Mouse (Mus musculus): ENCODE data around the gene 1810043G02Rik. TPM values are rescaled to one million over a fixed set of nuclear protein-coding genes. Genes with fewer than 3 reads are reported as not detected.
A peak's percentile ranks its signal among the peaks of the same experiment; 100 is the strongest.

Gene 1810043G02Rik
- polyA plus RNA-seq, 1 experiment from 2014 or later = 38.5 TPM

DNA sequence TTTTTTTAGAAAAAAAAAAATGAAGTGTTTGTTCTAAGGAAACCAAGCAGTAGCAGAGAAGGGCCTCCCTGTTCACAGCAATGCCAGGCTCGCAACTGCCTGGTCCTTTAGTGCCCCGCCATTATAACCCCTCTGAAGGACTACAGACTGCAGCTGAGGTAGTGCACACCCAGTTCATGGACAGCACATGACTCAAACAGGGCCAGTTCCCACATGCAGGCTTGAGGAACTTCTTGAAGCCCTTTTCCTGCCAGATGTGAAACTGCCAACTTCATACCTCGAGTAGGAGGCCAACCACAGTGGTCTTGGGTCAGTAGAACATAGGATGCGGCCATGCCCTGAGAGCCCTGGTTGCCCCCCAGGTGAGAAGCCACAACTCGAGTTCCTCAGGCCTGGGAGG is 4.0 kb upstream of the 1810043G02Rik start:
- POLR2A ChIA-PET = no interaction called here
- CTCF ChIA-PET = no interaction called here
- ATAC-seq (no peak), DNase-seq (ENCODE audit: low read depth, low spot score) (no peak)
- H3K27me3 ChIP-seq = no peaks in the 10 kb centered on the region
- in situ Hi-C loops (cut with MboI; ENCODE audit: low pct_unique_long_range_greater_than_20kb) = loop anchor here (10.0 kb wide), 1 partner anchor 340 kb away; no protein-coding TSS in a partner anchor
- no peak for TF ChIP-seq CTCF (IDR thresholded peaks at IDR 0.05)

DNA sequence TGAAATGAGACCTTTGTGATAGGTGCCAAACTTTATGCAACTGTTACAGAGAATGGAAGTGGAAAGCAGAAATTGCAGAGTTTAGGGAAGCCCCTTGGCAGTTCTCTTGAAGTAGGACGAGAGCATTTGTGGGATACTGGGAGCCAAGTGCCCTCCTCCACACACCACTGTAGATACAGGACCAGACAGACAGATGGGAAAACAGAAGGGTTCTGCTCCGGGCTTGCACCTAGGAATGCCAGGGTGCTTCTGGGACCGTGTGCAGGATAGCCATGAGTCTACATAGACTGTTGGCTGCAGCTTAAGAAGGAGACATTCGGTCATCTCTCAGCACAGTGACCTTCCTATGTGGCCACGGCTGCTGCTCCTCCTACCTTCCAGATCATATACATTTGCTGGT is 3.5 kb upstream of the 1810043G02Rik start:
- ChIA-PET CTCF (no interaction called here), POLR2A (no interaction called here)
- DNase-seq (ENCODE audit: low read depth, low spot score) (no peak), ATAC-seq (no peak)
- no peaks in the 10 kb centered on the region for H3K27me3 ChIP-seq
- no peak for TF ChIP-seq CTCF (IDR thresholded peaks at IDR 0.05)
- in situ Hi-C loops (cut with MboI; ENCODE audit: low pct_unique_long_range_greater_than_20kb) = loop anchor here (10.0 kb wide), 1 partner anchor 340 kb away; no protein-coding TSS in a partner anchor

DNA sequence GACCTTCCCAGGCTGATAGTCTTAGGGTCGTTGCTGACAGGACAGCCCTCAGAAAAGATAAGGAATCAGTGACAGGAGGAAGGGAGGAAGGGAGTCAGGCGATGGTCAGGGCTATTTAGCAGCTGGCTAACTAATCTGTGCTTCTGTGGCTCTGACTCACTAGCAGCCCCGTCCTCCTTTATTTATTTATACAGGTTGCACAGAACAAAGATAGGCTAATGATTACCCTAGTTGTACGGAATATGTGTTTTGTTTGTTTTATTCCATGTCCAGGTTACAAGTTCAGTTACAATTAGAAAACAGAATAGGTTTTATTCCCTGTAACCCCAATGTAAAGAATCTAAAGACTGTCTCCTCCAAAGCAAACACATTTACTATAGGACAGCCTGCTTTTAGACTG is 2.7 kb upstream of the 1810043G02Rik start:
- TF ChIP-seq CTCF (IDR thresholded peaks at IDR 0.05) = no peak
- no peak for DNase-seq (ENCODE audit: low read depth, low spot score)
- ChIA-PET POLR2A (no interaction called here), CTCF (no interaction called here)
- in situ Hi-C loops (cut with MboI; ENCODE audit: low pct_unique_long_range_greater_than_20kb) = loop anchor here (10.0 kb wide), 1 partner anchor 341 kb away; no protein-coding TSS in a partner anchor
- ATAC-seq = no peak
- H3K27me3 ChIP-seq = no peaks in the 10 kb centered on the region

GRCm38 (mm10) chr10:77976458-77977150 is 1.7 kb upstream of the 1810043G02Rik start:
- H3K27me3 ChIP-seq = no peaks in the 10 kb centered on the region
- in situ Hi-C loops (cut with MboI; ENCODE audit: low pct_unique_long_range_greater_than_20kb) = loop anchor here (10.0 kb wide), 1 partner anchor 342 kb away; no protein-coding TSS in a partner anchor
- POLR2A ChIA-PET = no interaction called here
- DNase-seq (ENCODE audit: low read depth, low spot score) (peak; percentile 42), ATAC-seq (no peak)
- no peak for TF ChIP-seq CTCF (IDR thresholded peaks at IDR 0.05)
- CTCF ChIA-PET = no interaction called here

DNA sequence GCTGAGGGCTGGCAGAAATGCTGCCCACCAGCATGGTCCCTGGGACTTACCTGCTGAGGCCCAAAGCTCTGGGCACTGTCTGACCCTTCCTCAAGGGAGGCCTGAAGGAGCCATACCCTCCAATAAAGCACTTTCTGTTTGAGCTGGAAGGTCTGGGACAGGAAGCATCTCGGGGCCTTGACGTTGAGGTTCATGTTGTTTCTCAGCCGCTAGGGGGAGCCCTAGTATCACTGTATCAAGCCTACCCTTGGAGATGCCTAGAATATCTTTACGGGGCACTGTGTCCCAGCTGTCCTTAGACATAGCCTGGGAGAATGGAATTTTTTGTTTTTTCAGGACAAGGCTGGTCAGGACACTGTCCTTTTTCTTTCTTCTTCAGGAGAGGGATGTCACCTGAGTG is 6.3 kb downstream of the 1810043G02Rik start:
- in situ Hi-C loops (cut with MboI; ENCODE audit: low pct_unique_long_range_greater_than_20kb) = loop anchor here (5.0 kb wide), 1 partner anchor 62 kb away; no protein-coding TSS in a partner anchor
- POLR2A ChIA-PET = interaction anchor here (0.7 to 1.5 kb wide), 2 partner anchors 25 to 32 kb away, joined by 3 to 4 read pairs; partner anchors contain the start of gene Pfkl

GRCm38 (mm10) chr10:77985775-77986174 is 7.5 kb downstream of the 1810043G02Rik start:
- in situ Hi-C loops (cut with MboI; ENCODE audit: low pct_unique_long_range_greater_than_20kb) = no loop called here
- TF ChIP-seq CTCF (IDR thresholded peaks at IDR 0.05) = no peak
- ChIA-PET CTCF (interaction anchor here (1.8 to 2.3 kb wide), 3 partner anchors 14 to 41 kb away, joined by 8 to 17 read pairs (median 9); no protein-coding TSS in a partner anchor), POLR2A (interaction anchor here (0.6 kb wide), 1 partner anchor 418 kb away, joined by 3 read pairs; no protein-coding TSS in a partner anchor)
- DNase-seq (ENCODE audit: low read depth, low spot score) (no peak), ATAC-seq (no peak)
- H3K27me3 ChIP-seq = no peaks in the 10 kb centered on the region

More for the DNA sequence above, 6.3 kb downstream of the 1810043G02Rik start:
- CTCF ChIA-PET = interaction anchor here (0.8 to 2.3 kb wide), 9 partner anchors 8 to 163 kb away, joined by 3 to 17 read pairs (median 5); no protein-coding TSS in a partner anchor
- TF ChIP-seq CTCF (IDR thresholded peaks at IDR 0.05) = no peak
- ATAC-seq (peak; percentile 61), DNase-seq (ENCODE audit: low read depth, low spot score) (peak; percentile 28)
- no peaks in the 10 kb centered on the region for H3K27me3 ChIP-seq

- CTCF ChIA-PET = interaction anchor here (2.1 kb wide), 1 partner anchor 11 kb away, joined by 5 read pairs; no protein-coding TSS in a partner anchor
- DNase-seq (ENCODE audit: low read depth, low spot score) (no peak), ATAC-seq (no peak)
- in situ Hi-C loops (cut with MboI; ENCODE audit: low pct_unique_long_range_greater_than_20kb) = no loop called here
- no peak for TF ChIP-seq CTCF (IDR thresholded peaks at IDR 0.05)
- no peaks in the 10 kb centered on the region for H3K27me3 ChIP-seq
- POLR2A ChIA-PET = no interaction called here
Observed at GRCm38 (mm10) chr10:77995639-77996038, 17.3 kb downstream of the 1810043G02Rik start.

DNA sequence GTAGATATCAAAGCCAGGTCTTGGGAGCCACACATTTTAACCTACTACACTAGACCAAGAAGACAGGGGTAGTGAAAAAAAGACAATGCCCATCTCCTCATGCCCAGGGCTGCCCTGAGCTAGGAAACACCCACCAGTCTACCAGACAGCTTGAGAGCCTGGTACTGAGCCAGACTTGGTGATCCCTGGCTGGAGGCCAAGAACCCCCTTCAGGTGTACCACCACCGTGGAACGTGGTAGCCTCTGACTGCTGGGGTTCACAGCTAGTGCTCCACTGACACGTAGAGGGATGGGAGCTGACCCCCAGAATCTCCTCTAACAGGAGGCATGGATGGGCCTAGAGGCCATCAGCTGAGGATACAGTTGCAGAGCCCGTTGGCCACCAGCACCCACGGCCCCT is 21.9 kb downstream of the 1810043G02Rik start:
- ChIA-PET CTCF (interaction anchor here (4.0 kb wide), 1 partner anchor 15 kb away, joined by 17 read pairs; no protein-coding TSS in a partner anchor), POLR2A (interaction anchor here (1.2 kb wide), 1 partner anchor 9 kb away, joined by 3 read pairs; the partner anchor contains the start of gene Pfkl)
- DNase-seq (ENCODE audit: low read depth, low spot score) = no peak
- no peaks in the 10 kb centered on the region for H3K27me3 ChIP-seq
- ATAC-seq = no peak
- no peak for TF ChIP-seq CTCF (IDR thresholded peaks at IDR 0.05)
- in situ Hi-C loops (cut with MboI; ENCODE audit: low pct_unique_long_range_greater_than_20kb) = no loop called here

- H3K27me3 ChIP-seq = no peaks in the 10 kb centered on the region
- in situ Hi-C loops (cut with MboI; ENCODE audit: low pct_unique_long_range_greater_than_20kb) = no loop called here
- ATAC-seq = no peak
- ChIA-PET POLR2A (no interaction called here), CTCF (interaction anchor here (4.0 kb wide), 1 partner anchor 17 kb away, joined by 17 read pairs; no protein-coding TSS in a partner anchor)
- DNase-seq (ENCODE audit: low read depth, low spot score) = no peak
- TF ChIP-seq CTCF (IDR thresholded peaks at IDR 0.05) = no peak
Observed at GRCm38 (mm10) chr10:78001796-78002195, 23.5 kb downstream of the 1810043G02Rik start.

DNA sequence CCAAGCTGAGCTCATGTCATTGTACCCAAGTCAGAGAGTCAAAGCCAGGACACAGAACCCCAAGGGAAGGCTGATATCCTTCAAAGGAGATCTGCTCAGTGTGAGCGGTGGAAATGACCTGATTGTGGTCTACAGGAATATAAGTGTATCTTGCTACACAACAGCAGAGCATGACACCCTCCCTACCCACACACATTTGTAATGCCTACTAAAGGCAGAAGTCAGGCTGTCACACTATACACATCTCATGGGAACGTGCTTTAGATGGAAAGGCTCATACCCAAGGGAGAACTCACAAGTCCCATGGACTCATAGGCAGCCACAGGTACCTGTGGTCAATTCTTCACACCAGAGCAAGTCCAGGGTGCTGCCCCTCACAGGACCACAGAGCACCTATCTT is 24.0 kb downstream of the 1810043G02Rik start:
- H3K27me3 ChIP-seq = no peaks in the 10 kb centered on the region
- ChIA-PET POLR2A (no interaction called here), CTCF (interaction anchor here (4.0 kb wide), 1 partner anchor 17 kb away, joined by 17 read pairs; no protein-coding TSS in a partner anchor)
- ATAC-seq = no peak
- no peak for TF ChIP-seq CTCF (IDR thresholded peaks at IDR 0.05)
- in situ Hi-C loops (cut with MboI; ENCODE audit: low pct_unique_long_range_greater_than_20kb) = no loop called here
- DNase-seq (ENCODE audit: low read depth, low spot score) = no peak

Measured in Patski (cell line).